Mouse (Mus musculus) hematopoietic stem cell, adult 5-6 weeks (primary cell): ENCODE results near the gene Cox7a1. TPM values are rescaled to one million over a fixed set of nuclear protein-coding genes. Genes with fewer than 3 reads are reported as not detected.

Experiments
- ATAC-seq, 2 experiments: fragments of 125-278 bp in 1 of 2; replicated peaks in 1 of 2; 2 replicates each; pipeline ENCODE4 v1.8.0; 2016 to 2017; ENCODE audit warnings: inconsistent platforms in 2 of 2, mild to moderate bottlenecking in 2 of 2, moderate number of reproducible peaks in 2 of 2, low read depth in 1 of 2, moderate TSS enrichment in 1 of 2; ENCODE audit not compliant: low FRiP score in 2 of 2, poor library complexity in 2 of 2, severe bottlenecking in 2 of 2, insufficient read depth in 1 of 2, low TSS enrichment in 1 of 2
- total RNA-seq: library from RNA; stranded (forward); fragments of 172-1452, 232-1000 nt; gene quantifications from 2 replicates; pipeline ENCODE4 v1.2.3, GENCODE M21; 2017

Cox7a1 gene
- total RNA-seq, 1 experiment from 2014 or later = not detected

DNA sequence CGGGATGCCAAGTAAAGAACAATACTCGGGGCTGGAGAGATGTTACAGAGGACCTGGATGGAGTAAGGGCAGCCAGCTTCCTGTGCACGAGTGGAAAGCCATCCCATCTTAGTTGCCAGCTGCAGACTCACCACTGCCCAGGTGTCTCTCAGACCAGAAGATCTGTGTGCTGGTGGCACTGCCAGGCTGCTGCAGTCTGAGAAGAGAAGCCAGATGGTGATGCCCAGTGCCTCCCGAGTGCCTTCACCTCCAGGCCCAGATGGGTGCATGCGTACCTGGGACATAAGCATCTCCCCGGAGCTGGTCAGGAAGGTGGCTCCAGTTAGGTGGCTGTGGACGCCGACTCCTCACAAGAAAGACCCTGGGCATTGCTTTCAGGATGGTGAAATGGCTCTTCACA, 51.1 kb downstream of the Cox7a1 start:
- no peak for ATAC-seq

- ATAC-seq = no peak
Observed at GRCm38 (mm10) chr7:30235625-30236024, 51.7 kb downstream of the Cox7a1 start, which contains the start of gene Ovol3. Gene Ovol3, minus strand, starts transcription at chr7:30235725.

Other genes starting within 250 kb of the Cox7a1 start
- gene Zfp74, start 230.1 kb upstream of the Cox7a1 start, total RNA-seq = 11.7 and 15.1 TPM in 2 replicates
- gene Zfp568, start 200.2 kb upstream of the Cox7a1 start, total RNA-seq = 21.7 and 23.1 TPM in 2 replicates
- 3.5 and 4.3 TPM in 2 replicates for gene Zfp14, start 132.8 kb upstream of the Cox7a1 start, total RNA-seq
- gene Zfp82, start 111.2 kb upstream of the Cox7a1 start, total RNA-seq = 4.4 and 6.6 TPM in 2 replicates
- not detected in 2 replicates for gene Gm26920, start 93.7 kb upstream of the Cox7a1 start, total RNA-seq
- gene Zfp566, start 93.6 kb upstream of the Cox7a1 start, total RNA-seq = 7.3 and 8.1 TPM in 2 replicates
- 55.7 and 56.5 TPM in 2 replicates for gene Zfp260, start 89.4 kb upstream of the Cox7a1 start, total RNA-seq
- 7.9 and 8.3 TPM in 2 replicates for gene Zfp382, start 62.2 kb upstream of the Cox7a1 start, total RNA-seq
- gene Zfp146, start 14.4 kb upstream of the Cox7a1 start, total RNA-seq = 117 and 134 TPM in 2 replicates
- 215 and 230 TPM in 2 replicates for gene Capns1, start 14.7 kb downstream of the Cox7a1 start, total RNA-seq
- gene Polr2i, start 47.8 kb downstream of the Cox7a1 start, total RNA-seq = 41.9 and 45.3 TPM in 2 replicates
- 24.8 and 35.0 TPM in 2 replicates for gene Tbcb, start 48.1 kb downstream of the Cox7a1 start, total RNA-seq
- not detected in 2 replicates for gene Ovol3, start 51.6 kb downstream of the Cox7a1 start, total RNA-seq
- 1.1 TPM in 1 of 2 replicates, not detected in the other for gene Thap8, start 96.0 kb downstream of the Cox7a1 start, total RNA-seq
- 6.3 and 11.0 TPM in 2 replicates for gene Wdr62, start 96.3 kb downstream of the Cox7a1 start, total RNA-seq
- gene Clip3, start 107.6 kb downstream of the Cox7a1 start, total RNA-seq = 4.9 TPM in 1 of 2 replicates, not detected in the other
- 30.5 and 41.4 TPM in 2 replicates for gene Alkbh6, start 124.6 kb downstream of the Cox7a1 start, total RNA-seq
- 2.2 and 2.8 TPM in 2 replicates for gene Syne4, start 130.7 kb downstream of the Cox7a1 start, total RNA-seq
- 0.44 and 3.9 TPM in 2 replicates for gene E130208F15Rik, start 137.6 kb downstream of the Cox7a1 start, total RNA-seq
- 8.3 and 11.9 TPM in 2 replicates for gene Sdhaf1, start 139.8 kb downstream of the Cox7a1 start, total RNA-seq
- gene Lrfn3, start 178.6 kb downstream of the Cox7a1 start, total RNA-seq = not detected in 2 replicates
- 50.4 and 134 TPM in 2 replicates for gene Tyrobp, start 229.6 kb downstream of the Cox7a1 start, total RNA-seq
- gene Hcst, start 235.7 kb downstream of the Cox7a1 start, total RNA-seq = 11.6 and 14.3 TPM in 2 replicates
- gene Nfkbid, start 237.6 kb downstream of the Cox7a1 start, total RNA-seq = 40.3 and 45.4 TPM in 2 replicates